Mouse (Mus musculus) kidney, embryonic 15.5 days (tissue): ENCODE data around the gene Ddrgk1. TPM values are rescaled to one million over a fixed set of nuclear protein-coding genes. Genes with fewer than 3 reads are reported as not detected.

Experiments used
- ATAC-seq: fragments of 200-750 bp; cut with Nextera tagmentation; replicated peaks from 2 replicates; pipeline ENCODE4 v1.8.0; 2017; ENCODE audit warnings: moderate TSS enrichment; ENCODE audit not compliant: low FRiP score
- H3K27ac ChIP-seq: fragments of 300-500 bp; sonication (generic); 2 replicates; pipeline ENCODE4 v1.5.1; 2015; ENCODE audit warnings: mild to moderate bottlenecking, inconsistent platforms
- H3K27me3 ChIP-seq: fragments of 300-500 bp; sonication (generic); 2 replicates; pipeline ENCODE4 v1.6.1; 2015; ENCODE audit warnings: inconsistent platforms
- H3K36me3 ChIP-seq: fragments of 300-500 bp; sonication (generic); 2 replicates; pipeline ENCODE4 v1.6.1; 2015; ENCODE audit warnings: inconsistent platforms
- H3K4me1 ChIP-seq: fragments of 300-500 bp; sonication (generic); 2 replicates; pipeline ENCODE4 v1.6.1; 2015; ENCODE audit warnings: inconsistent platforms
- H3K4me2 ChIP-seq: fragments of 300-500 bp; sonication (generic); 2 replicates; pipeline ENCODE4 v1.6.1; 2015; ENCODE audit warnings: moderate library complexity, mild to moderate bottlenecking, inconsistent platforms
- H3K4me3 ChIP-seq: fragments of 300-500 bp; sonication (generic); replicated peaks from 2 replicates; pipeline ENCODE4 v1.5.1; 2015; ENCODE audit warnings: mild to moderate bottlenecking, inconsistent platforms
- H3K9ac ChIP-seq: fragments of 300-500 bp; sonication (generic); 2 replicates; pipeline ENCODE4 v1.6.1; 2015; ENCODE audit warnings: mild to moderate bottlenecking, inconsistent platforms
- H3K9me3 ChIP-seq: fragments of 300-500 bp; sonication (generic); replicated peaks from 2 replicates; pipeline ENCODE4 v1.6.1; 2016; ENCODE audit warnings: inconsistent platforms
- WGBS: fragments of 180-500 bp; shearing (Covaris S2); methylation state at CpG from one replicate; pipeline ENCODE4 v1.1.7; 2015; ENCODE audit warnings: mixed read lengths; 5-methylcytosine and 5-hydroxymethylcytosine counted together
- polyA plus RNA-seq: library from polyadenylated mRNA; unstranded; fragments of >200 nt; fragmentation: Nextera tagmentation; extraction: Ambion mirVana; gene quantifications from 2 replicates; pipeline ENCODE4 v1.2.1, GENCODE M21; 2015

Gene Ddrgk1
- polyA plus RNA-seq, 1 experiment from 2014 or later: 76.8 TPM

- no peaks in the 10 kb centered on the region for H3K9me3 ChIP-seq
- H3K9ac ChIP-seq: no peak overlapping the region
- no peak overlapping the region for H3K4me2 ChIP-seq
- H3K4me3 ChIP-seq: no peak overlapping the region
- no peak for ATAC-seq
- peaks cover 15% of the 10 kb centered on the region for H3K4me1 ChIP-seq
- WGBS: 82% methylated on average over 4 of the region's 4 CpGs
- peaks cover 8% of the 10 kb centered on the region for H3K36me3 ChIP-seq
- H3K27ac ChIP-seq: no peak overlapping the region
- H3K27me3 ChIP-seq: no peaks in the 10 kb centered on the region
These were observed 19.3 kb downstream of the Ddrgk1 start for GRCm38 (mm10) chr2:130645198-130645597.

GRCm38 (mm10) chr2:130642684-130643369 lies 21.6 kb downstream of the Ddrgk1 start, which contains the start of gene Lzts3:
Gene Lzts3, minus strand, starts transcription at chr2:130642803.
- Histone ChIP-seq H3K27ac (peak within 1 kb of the TSS; percentile 60; the same call in 1 of the 2 replicates), H3K9me3 (no peaks in the 10 kb centered on the region), H3K9ac (peak within 1 kb of the TSS; percentile 74), H3K4me3 (peak within 1 kb of the TSS; percentile 79), H3K4me2 (peak within 1 kb of the TSS; percentile 98), H3K4me1 (peaks cover 30% of the 10 kb centered on the region), H3K27me3 (peaks cover 4% of the 10 kb centered on the region; the same call in 1 of the 2 replicates), H3K36me3 (no peaks in the 10 kb centered on the region)
- 3% methylated on average over 40 of the region's 40 CpGs for WGBS
- peak; percentile 93 for ATAC-seq

GRCm38 (mm10) chr2:130642197-130642660 lies 22.2 kb downstream of the Ddrgk1 start:
- H3K9me3 ChIP-seq: no peaks in the 10 kb centered on the region
- peak overlapping the region; percentile 60; the same call in 1 of the 2 replicates for H3K27ac ChIP-seq
- ATAC-seq: peak; percentile 40; the same call in 1 of the 2 replicates
- peak overlapping the region; percentile 74 for H3K9ac ChIP-seq
- H3K27me3 ChIP-seq: peaks cover 7% of the 10 kb centered on the region
- H3K4me2 ChIP-seq: peak overlapping the region; percentile 98
- H3K4me3 ChIP-seq: peak overlapping the region; percentile 79
- H3K4me1 ChIP-seq: peaks cover 35% of the 10 kb centered on the region
- WGBS: 1% methylated on average over 15 of the region's 27 CpGs
- H3K36me3 ChIP-seq: no peaks in the 10 kb centered on the region

GRCm38 (mm10) chr2:130641351-130642025 lies 23.0 kb downstream of the Ddrgk1 start:
- ATAC-seq: no peak
- Histone ChIP-seq H3K4me2 (peak overlapping the region; percentile 98), H3K4me1 (peaks cover 42% of the 10 kb centered on the region), H3K4me3 (peak overlapping the region; percentile 79), H3K9ac (peak overlapping the region; percentile 74), H3K9me3 (no peaks in the 10 kb centered on the region), H3K27me3 (peaks cover 14% of the 10 kb centered on the region), H3K27ac (no peak overlapping the region), H3K36me3 (no peaks in the 10 kb centered on the region)
- 53% methylated on average over 6 of the region's 6 CpGs for WGBS

- Histone ChIP-seq H3K4me1 (peaks cover 64% of the 10 kb centered on the region), H3K4me3 (no peak overlapping the region), H3K36me3 (0 out of 2 replicates have a peak, but pooled peaks cover 4% of the 10 kb centered on the region), H3K27me3 (peaks cover 36% of the 10 kb centered on the region), H3K9me3 (no peaks in the 10 kb centered on the region), H3K9ac (no peak overlapping the region), H3K27ac (peak overlapping the region; percentile 87), H3K4me2 (no peak overlapping the region)
- no peak for ATAC-seq
- WGBS: 83% methylated on average over 6 of the region's 6 CpGs
These were observed 25.2 kb downstream of the Ddrgk1 start for GRCm38 (mm10) chr2:130639276-130639675.

GRCm38 (mm10) chr2:130638101-130638611 lies 26.3 kb downstream of the Ddrgk1 start:
- Histone ChIP-seq H3K4me1 (peaks cover 73% of the 10 kb centered on the region), H3K27me3 (peaks cover 44% of the 10 kb centered on the region), H3K9me3 (no peaks in the 10 kb centered on the region), H3K36me3 (0 out of 2 replicates have a peak, but pooled peaks cover 4% of the 10 kb centered on the region), H3K27ac (peak overlapping the region; percentile 87), H3K4me3 (peak overlapping the region; percentile 23), H3K4me2 (peak overlapping the region; percentile 50), H3K9ac (peak overlapping the region; percentile 24; the same call in 1 of the 2 replicates)
- ATAC-seq: peak; percentile 48
- 21% methylated on average over 16 of the region's 16 CpGs for WGBS

GRCm38 (mm10) chr2:130635847-130636246 lies 28.6 kb downstream of the Ddrgk1 start:
- ATAC-seq: no peak
- H3K4me1 ChIP-seq: peaks cover 62% of the 10 kb centered on the region
- H3K4me2 ChIP-seq: peak overlapping the region; percentile 77
- H3K36me3 ChIP-seq: 0 out of 2 replicates have a peak, but pooled peaks cover 4% of the 10 kb centered on the region
- no peaks in the 10 kb centered on the region for H3K9me3 ChIP-seq
- 23% methylated on average over 21 of the region's 21 CpGs for WGBS
- peak overlapping the region; percentile 39 for H3K4me3 ChIP-seq
- no peak overlapping the region for H3K27ac ChIP-seq
- peaks cover 44% of the 10 kb centered on the region for H3K27me3 ChIP-seq
- H3K9ac ChIP-seq: 0 out of 2 replicates have a peak overlapping the region, but pooled peaks have one; percentile 49

- peak overlapping the region; percentile 49 for H3K9ac ChIP-seq
- H3K36me3 ChIP-seq: 0 out of 2 replicates have a peak, but pooled peaks cover 4% of the 10 kb centered on the region
- no peaks in the 10 kb centered on the region for H3K9me3 ChIP-seq
- WGBS: 2% methylated on average over 38 of the region's 38 CpGs
- peak overlapping the region; percentile 39 for H3K4me3 ChIP-seq
- H3K27ac ChIP-seq: peak overlapping the region; percentile 27; the same call in 1 of the 2 replicates
- peaks cover 62% of the 10 kb centered on the region for H3K4me1 ChIP-seq
- peak; percentile 37 for ATAC-seq
- peak overlapping the region; percentile 77 for H3K4me2 ChIP-seq
- H3K27me3 ChIP-seq: peaks cover 44% of the 10 kb centered on the region
These were observed 29.6 kb downstream of the Ddrgk1 start for GRCm38 (mm10) chr2:130634739-130635411.

- H3K27ac ChIP-seq: no peak overlapping the region
- WGBS: 16% methylated on average over 13 of the region's 14 CpGs
- H3K9ac ChIP-seq: peak overlapping the region; percentile 49; the same call in 1 of the 2 replicates
- H3K4me3 ChIP-seq: peak overlapping the region; percentile 39
- peaks cover 44% of the 10 kb centered on the region for H3K27me3 ChIP-seq
- 0 out of 2 replicates have a peak, but pooled peaks cover 4% of the 10 kb centered on the region for H3K36me3 ChIP-seq
- no peaks in the 10 kb centered on the region for H3K9me3 ChIP-seq
- peak overlapping the region; percentile 77 for H3K4me2 ChIP-seq
- ATAC-seq: 0 out of 2 replicates have a peak, but pooled peaks have one; percentile 1
- peaks cover 61% of the 10 kb centered on the region for H3K4me1 ChIP-seq
These were observed 30.3 kb downstream of the Ddrgk1 start for GRCm38 (mm10) chr2:130634006-130634738.

GRCm38 (mm10) chr2:130632887-130633675 lies 31.4 kb downstream of the Ddrgk1 start:
- no peak for ATAC-seq
- no peak overlapping the region for H3K9ac ChIP-seq
- H3K4me2 ChIP-seq: no peak overlapping the region
- H3K9me3 ChIP-seq: no peaks in the 10 kb centered on the region
- H3K36me3 ChIP-seq: 0 out of 2 replicates have a peak, but pooled peaks cover 4% of the 10 kb centered on the region
- no peak overlapping the region for H3K4me3 ChIP-seq
- peak overlapping the region; percentile 6; the same call in 1 of the 2 replicates for H3K27ac ChIP-seq
- peaks cover 41% of the 10 kb centered on the region for H3K27me3 ChIP-seq
- H3K4me1 ChIP-seq: peaks cover 59% of the 10 kb centered on the region
- WGBS: 62% methylated on average over 5 of the region's 5 CpGs
